Mouse (Mus musculus) kidney, embryonic 14.5 days (tissue): ENCODE results near the gene Susd4. TPM values are rescaled to one million over a fixed set of nuclear protein-coding genes. Genes with fewer than 3 reads are reported as not detected.

Experiments
- ATAC-seq: fragments of 200-750 bp; cut with Nextera tagmentation; 2 replicates; pipeline ENCODE4 v1.8.0; 2017; ENCODE audit warnings: moderate number of reproducible peaks, mild to moderate bottlenecking, moderate TSS enrichment, moderate library complexity; ENCODE audit not compliant: low FRiP score, low TSS enrichment
- H3K27ac ChIP-seq: fragments of 300-500 bp; sonication (generic); 2 replicates; pipeline ENCODE4 v1.5.1; 2014; ENCODE audit warnings: low read depth, mild to moderate bottlenecking, low read length, moderate library complexity, mixed read lengths
- H3K27me3 ChIP-seq: fragments of 300-500 bp; sonication (generic); 2 replicates; pipeline ENCODE4 v1.6.1; 2014; ENCODE audit warnings: mild to moderate bottlenecking, low read length; ENCODE audit not compliant: control insufficient read depth, insufficient read depth
- H3K36me3 ChIP-seq: fragments of 300-500 bp; sonication (generic); 2 replicates; pipeline ENCODE4 v1.6.1; 2014; ENCODE audit warnings: low read length, mixed read lengths; ENCODE audit not compliant: control insufficient read depth, insufficient read depth
- H3K4me1 ChIP-seq: fragments of 300-500 bp; sonication (generic); 2 replicates; pipeline ENCODE4 v1.6.1; 2014; ENCODE audit warnings: low read length, mixed read lengths; ENCODE audit not compliant: control insufficient read depth, insufficient read depth
- H3K4me2 ChIP-seq: fragments of 300-500 bp; sonication (generic); replicated peaks from 2 replicates; pipeline ENCODE4 v1.6.1; 2014; ENCODE audit warnings: low read depth, mild to moderate bottlenecking, low read length
- H3K4me3 ChIP-seq: fragments of 300-500 bp; sonication (generic); 2 replicates; pipeline ENCODE4 v1.5.1; 2014; ENCODE audit warnings: mild to moderate bottlenecking, low read length
- H3K9ac ChIP-seq: fragments of 300-500 bp; sonication (generic); 2 replicates; pipeline ENCODE4 v1.6.1; 2014; ENCODE audit warnings: low read depth, mild to moderate bottlenecking, low read length, moderate library complexity
- H3K9me3 ChIP-seq: fragments of 300-500 bp; sonication (generic); 2 replicates; pipeline ENCODE4 v1.6.1; 2016; ENCODE audit warnings: low read length; ENCODE audit not compliant: control insufficient read depth
- WGBS: fragments of 180-500 bp; shearing (Covaris S2); extraction: QIAGEN DNeasy Blood & Tissue Kit; methylation state at CpG from one replicate; pipeline ENCODE4 v1.1.7; 2014; 5-methylcytosine and 5-hydroxymethylcytosine counted together
- polyA plus RNA-seq: library from polyadenylated mRNA; unstranded; fragments of >200 nt; fragmentation: Nextera tagmentation; extraction: Ambion mirVana; gene quantifications from 2 replicates; pipeline ENCODE4 v1.2.1, GENCODE M21; 2014

Gene Susd4
- polyA plus RNA-seq, 1 experiment from 2014 or later = 23.6 TPM

GRCm38 (mm10) chr1:182751301-182751700 is 12.4 kb upstream of the Susd4 start:
- H3K9me3 ChIP-seq = no peaks in the 10 kb centered on the region
- H3K4me1 ChIP-seq = no peaks in the 10 kb centered on the region
- ATAC-seq = no peak
- H3K4me3 ChIP-seq = no peak overlapping the region
- no peaks in the 10 kb centered on the region for H3K27me3 ChIP-seq
- H3K27ac ChIP-seq = no peak overlapping the region
- no peak overlapping the region for H3K4me2 ChIP-seq
- H3K9ac ChIP-seq = no peak overlapping the region
- 87% methylated on average over 8 of the region's 8 CpGs for WGBS
- H3K36me3 ChIP-seq = no peaks in the 10 kb centered on the region

DNA sequence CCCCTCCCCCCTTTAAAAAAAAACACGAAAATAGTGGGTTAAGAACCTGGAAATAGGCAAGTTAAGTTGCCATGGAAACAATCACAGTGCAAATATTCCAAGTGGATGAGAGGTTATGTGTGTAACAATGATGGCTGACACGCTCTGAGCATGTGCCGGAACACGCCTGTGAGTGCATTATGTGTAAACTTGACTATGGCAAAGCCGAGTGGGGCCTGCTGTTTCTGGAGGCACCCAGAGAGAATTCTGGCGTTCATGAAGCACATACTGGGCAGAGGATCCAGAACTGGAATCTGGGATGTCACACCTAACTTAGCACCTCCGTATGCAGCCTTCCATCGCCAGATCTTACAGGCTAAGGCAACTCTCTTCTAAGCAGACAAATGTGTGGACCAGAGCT is 10.0 kb upstream of the Susd4 start:
- no peak for ATAC-seq
- WGBS = 81% methylated on average over 8 of the region's 8 CpGs

DNA sequence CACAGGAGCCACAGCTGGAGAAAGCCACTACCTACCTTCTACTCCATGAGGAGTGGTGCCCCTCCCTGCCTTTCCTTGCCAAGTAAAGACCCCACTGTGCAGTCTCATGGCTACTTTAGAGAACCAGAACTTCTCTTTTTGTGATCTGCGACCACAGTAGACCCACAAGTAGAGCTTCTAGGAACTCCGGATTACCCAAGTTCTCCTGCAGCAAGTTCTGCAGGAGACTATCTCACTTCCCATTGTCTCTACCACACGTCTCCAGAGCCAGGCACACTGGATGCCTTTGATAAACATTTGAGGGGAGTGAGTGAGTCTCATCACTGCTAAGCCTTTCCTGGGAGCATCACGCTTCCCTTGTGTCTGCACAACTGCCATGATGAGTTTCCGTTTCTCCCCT is 8.8 kb upstream of the Susd4 start:
- Histone ChIP-seq H3K4me1 (no peaks in the 10 kb centered on the region), H3K4me2 (no peak overlapping the region), H3K9me3 (no peaks in the 10 kb centered on the region), H3K4me3 (no peak overlapping the region), H3K36me3 (no peaks in the 10 kb centered on the region), H3K9ac (no peak overlapping the region), H3K27ac (no peak overlapping the region), H3K27me3 (no peaks in the 10 kb centered on the region)
- whole genome bisulfite sequencing = 92% methylated on average over 5 of the region's 5 CpGs
- no peak for ATAC-seq

More for the DNA sequence above, 10.0 kb upstream of the Susd4 start:
- Histone ChIP-seq H3K9ac (no peak overlapping the region), H3K4me1 (no peaks in the 10 kb centered on the region), H3K4me2 (no peak overlapping the region), H3K4me3 (no peak overlapping the region), H3K27me3 (no peaks in the 10 kb centered on the region), H3K27ac (no peak overlapping the region), H3K36me3 (no peaks in the 10 kb centered on the region), H3K9me3 (no peaks in the 10 kb centered on the region)

GRCm38 (mm10) chr1:182758783-182759182 is 4.9 kb upstream of the Susd4 start:
- Histone ChIP-seq H3K9me3 (no peaks in the 10 kb centered on the region), H3K4me3 (no peak overlapping the region), H3K27me3 (no peaks in the 10 kb centered on the region), H3K4me1 (no peaks in the 10 kb centered on the region), H3K4me2 (no peak overlapping the region), H3K27ac (no peak overlapping the region), H3K36me3 (no peaks in the 10 kb centered on the region), H3K9ac (no peak overlapping the region)
- ATAC-seq = no peak
- 100% methylated on average over 1 of the region's 1 CpGs for WGBS

DNA sequence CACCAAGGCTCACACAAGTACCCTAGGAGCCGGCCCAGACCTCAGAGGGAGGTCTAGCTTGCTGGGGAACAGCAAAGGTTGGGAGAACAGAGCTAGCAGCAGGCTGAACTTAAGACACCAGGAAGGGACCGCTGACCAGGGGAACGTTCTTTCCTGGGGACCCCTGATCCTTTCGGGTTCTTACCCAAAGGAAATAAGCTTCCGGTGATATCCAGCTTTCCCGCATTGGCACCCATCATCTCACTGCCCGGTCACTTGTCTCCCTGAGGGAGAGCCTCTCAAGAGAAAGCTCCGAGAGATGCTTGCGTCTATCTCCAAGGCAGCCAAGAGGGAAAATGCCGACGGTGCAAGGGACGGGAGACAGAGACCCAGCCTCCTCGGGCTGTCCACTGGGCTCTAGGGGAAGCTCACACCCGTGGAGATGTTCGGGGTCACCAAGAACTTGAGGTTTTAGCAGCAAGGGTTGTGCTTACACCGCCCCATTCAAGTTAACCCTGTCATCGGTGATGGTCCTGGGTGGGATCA is 407 bp upstream of the Susd4 start:
- ATAC-seq = no peak; the same call in 1 of the 2 replicates
- Histone ChIP-seq H3K4me1 (peaks cover 9% of the 10 kb centered on the region; the same call in 1 of the 2 replicates), H3K27ac (no peak overlapping the region), H3K27me3 (no peaks in the 10 kb centered on the region), H3K36me3 (no peaks in the 10 kb centered on the region), H3K4me2 (peak overlapping the region; percentile 87), H3K4me3 (peak overlapping the region; percentile 54), H3K9ac (peak overlapping the region; percentile 70), H3K9me3 (no peaks in the 10 kb centered on the region)
- 9% methylated on average over 17 of the region's 17 CpGs for WGBS

DNA sequence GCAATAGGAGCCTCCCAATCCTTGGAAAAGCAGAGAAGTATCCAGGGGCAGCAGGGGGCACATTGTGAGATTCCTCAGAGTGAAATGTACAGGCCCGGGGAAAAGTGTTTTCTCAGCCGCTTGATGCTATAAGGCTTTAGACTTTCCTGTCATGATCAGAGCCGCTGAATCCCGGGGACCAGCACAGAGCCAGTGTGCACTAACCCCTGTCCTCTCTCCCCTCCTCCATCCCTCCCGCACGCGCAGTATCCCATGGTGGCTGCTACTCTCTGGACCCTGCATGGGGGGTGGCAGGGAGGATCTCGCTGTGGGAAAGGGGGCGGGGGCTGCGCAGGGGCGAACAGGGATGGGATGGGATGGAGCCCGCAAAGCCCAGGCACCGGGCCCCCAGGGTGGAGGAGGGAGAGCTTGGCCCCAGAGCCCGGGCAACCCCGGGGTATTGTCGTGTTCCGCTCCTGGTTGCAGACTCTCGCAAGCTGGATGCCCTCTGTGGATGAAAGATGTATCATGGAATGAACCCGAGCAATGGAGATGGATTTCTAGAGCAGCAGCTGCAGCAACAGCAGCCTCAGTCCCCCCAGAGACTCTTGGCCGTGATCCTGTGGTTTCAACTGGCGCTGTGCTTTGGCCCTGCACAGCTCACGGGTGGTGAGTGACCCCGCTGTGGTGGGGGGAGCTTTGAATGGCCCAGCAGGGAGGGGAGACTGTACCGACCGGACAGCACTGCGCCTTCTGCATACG is 1.1 kb downstream of the Susd4 start:
- H3K4me3 ChIP-seq = peak overlapping the region; percentile 54
- peak overlapping the region; percentile 87 for H3K4me2 ChIP-seq
- WGBS = 2% methylated on average over 26 of the region's 27 CpGs
- no peak overlapping the region; the same call in 1 of the 2 replicates for H3K27ac ChIP-seq
- no peaks in the 10 kb centered on the region for H3K36me3 ChIP-seq
- peak; percentile 80 for ATAC-seq
- peaks cover 9% of the 10 kb centered on the region; the same call in 1 of the 2 replicates for H3K4me1 ChIP-seq
- no peaks in the 10 kb centered on the region for H3K9me3 ChIP-seq
- H3K27me3 ChIP-seq = no peaks in the 10 kb centered on the region
- peak overlapping the region; percentile 70 for H3K9ac ChIP-seq

GRCm38 (mm10) chr1:182775576-182775975 is 11.9 kb downstream of the Susd4 start:
- Histone ChIP-seq H3K9ac (no peak overlapping the region), H3K27me3 (no peaks in the 10 kb centered on the region), H3K27ac (no peak overlapping the region), H3K9me3 (no peaks in the 10 kb centered on the region), H3K4me2 (no peak overlapping the region), H3K36me3 (no peaks in the 10 kb centered on the region), H3K4me3 (no peak overlapping the region), H3K4me1 (0 out of 2 replicates have a peak, but pooled peaks cover 6% of the 10 kb centered on the region)
- ATAC-seq = no peak
- 91% methylated on average over 7 of the region's 7 CpGs for WGBS

- Histone ChIP-seq H3K27me3 (no peaks in the 10 kb centered on the region), H3K4me2 (no peak overlapping the region), H3K9me3 (no peaks in the 10 kb centered on the region), H3K27ac (no peak overlapping the region), H3K9ac (no peak overlapping the region), H3K4me3 (no peak overlapping the region), H3K36me3 (no peaks in the 10 kb centered on the region), H3K4me1 (0 out of 2 replicates have a peak, but pooled peaks cover 6% of the 10 kb centered on the region)
- ATAC-seq = peak; percentile 73
- 36% methylated on average over 10 of the region's 10 CpGs for WGBS
Measured at GRCm38 (mm10) chr1:182776749-182777410, 13.2 kb downstream of the Susd4 start.

GRCm38 (mm10) chr1:182778225-182778624 is 14.6 kb downstream of the Susd4 start:
- ATAC-seq = no peak
- H3K4me2 ChIP-seq = no peak overlapping the region
- H3K27ac ChIP-seq = no peak overlapping the region
- WGBS = 78% methylated on average over 13 of the region's 13 CpGs
- no peaks in the 10 kb centered on the region for H3K9me3 ChIP-seq
- H3K4me3 ChIP-seq = no peak overlapping the region
- 0 out of 2 replicates have a peak, but pooled peaks cover 6% of the 10 kb centered on the region for H3K4me1 ChIP-seq
- H3K27me3 ChIP-seq = no peaks in the 10 kb centered on the region
- no peak overlapping the region for H3K9ac ChIP-seq
- H3K36me3 ChIP-seq = no peaks in the 10 kb centered on the region
